Mouse (Mus musculus) megakaryocyte, embryonic 14.5 days (primary cell): ENCODE results near the gene Tmem53.

Source experiments
- FLI1 ChIP-seq: IDR thresholded peaks from 2 replicates; pipeline ENCODE4 v1.6.1; 2012; ENCODE audit warnings: low read length, inconsistent platforms, mixed read lengths
- GATA1 ChIP-seq: IDR thresholded peaks from 3 replicates; pipeline ENCODE4 v1.6.1; 2012; ENCODE audit warnings: mixed read lengths, low read length, inconsistent platforms, borderline replicate concordance

GRCm38 (mm10) chr4:117231208-117231607, 20.5 kb upstream of the Tmem53 start:
- TF ChIP-seq GATA1 (no peak), FLI1 (no peak)
